Mouse (Mus musculus): ENCODE results near the gene Mrps24. TPM values are rescaled to one million over a fixed set of nuclear protein-coding genes. Genes with fewer than 3 reads are reported as not detected.

Mrps24 gene
- polyA plus RNA-seq, 1 experiment from 2014 or later: 181 TPM

GRCm38 (mm10) chr11:5701821-5702220 is 13.7 kb downstream of the Mrps24 start:
- no peak overlapping the region for H3K27ac ChIP-seq (ENCODE audit: low read length)

GRCm38 (mm10) chr11:5701300-5701699 is 14.2 kb downstream of the Mrps24 start:
- 66% methylated on average over 2 of the region's 2 CpGs for WGBS
- Histone ChIP-seq H3K4me1 (ENCODE audit: control insufficient read depth, insufficient read depth, low read length) (peaks cover 8% of the 10 kb centered on the region), H3K27ac (ENCODE audit: low read length) (no peak overlapping the region), H3K9ac (ENCODE audit: low read depth, low read length) (no peak overlapping the region), H3K27me3 (ENCODE audit: control insufficient read depth, insufficient read depth, low read depth, low read length) (no peaks in the 10 kb centered on the region), H3K36me3 (ENCODE audit: control insufficient read depth, insufficient read depth, low read length) (0 out of 2 replicates have a peak, but pooled peaks cover 8% of the 10 kb centered on the region), H3K4me3 (ENCODE audit: low read depth, low read length) (no peak overlapping the region), H3K9me3 (replicated peaks; ENCODE audit: control insufficient read depth, low read length, poor library complexity, severe bottlenecking) (no peaks in the 10 kb centered on the region), H3K4me2 (ENCODE audit: low read length) (no peak overlapping the region)
- no peak for ATAC-seq

More at GRCm38 (mm10) chr11:5701821-5702220, 13.7 kb downstream of the Mrps24 start:
- Histone ChIP-seq H3K9me3 (replicated peaks; ENCODE audit: control insufficient read depth, low read length, poor library complexity, severe bottlenecking) (no peaks in the 10 kb centered on the region), H3K9ac (ENCODE audit: low read depth, low read length) (no peak overlapping the region), H3K4me2 (ENCODE audit: low read length) (no peak overlapping the region), H3K4me1 (ENCODE audit: control insufficient read depth, insufficient read depth, low read length) (peaks cover 11% of the 10 kb centered on the region), H3K36me3 (ENCODE audit: control insufficient read depth, insufficient read depth, low read length) (0 out of 2 replicates have a peak, but pooled peaks cover 8% of the 10 kb centered on the region), H3K4me3 (ENCODE audit: low read depth, low read length) (no peak overlapping the region), H3K27me3 (ENCODE audit: control insufficient read depth, insufficient read depth, low read depth, low read length) (no peaks in the 10 kb centered on the region)
- no peak for ATAC-seq
- 100% methylated on average over 1 of the region's 1 CpGs for WGBS

GRCm38 (mm10) chr11:5700808-5701207 is 14.7 kb downstream of the Mrps24 start:
- no peak overlapping the region for H3K4me3 ChIP-seq (ENCODE audit: low read depth, low read length)

GRCm38 (mm10) chr11:5691775-5692174 is 23.7 kb downstream of the Mrps24 start:
- 32% methylated on average over 7 of the region's 7 CpGs for WGBS
- 0 out of 2 replicates have a peak, but pooled peaks cover 2% of the 10 kb centered on the region for H3K9me3 ChIP-seq (replicated peaks; ENCODE audit: control insufficient read depth, low read length, poor library complexity, severe bottlenecking)

More at GRCm38 (mm10) chr11:5700808-5701207, 14.7 kb downstream of the Mrps24 start:
- 0 out of 2 replicates have a peak, but pooled peaks cover 8% of the 10 kb centered on the region for H3K36me3 ChIP-seq (ENCODE audit: control insufficient read depth, insufficient read depth, low read length)
- peaks cover 3% of the 10 kb centered on the region for H3K4me1 ChIP-seq (ENCODE audit: control insufficient read depth, insufficient read depth, low read length)
- no peak overlapping the region for H3K4me2 ChIP-seq (ENCODE audit: low read length)
- no peak overlapping the region for H3K9ac ChIP-seq (ENCODE audit: low read depth, low read length)
- H3K27ac ChIP-seq (ENCODE audit: low read length): no peak overlapping the region
- 94% methylated on average over 7 of the region's 7 CpGs for WGBS
- no peaks in the 10 kb centered on the region for H3K27me3 ChIP-seq (ENCODE audit: control insufficient read depth, insufficient read depth, low read depth, low read length)
- ATAC-seq: no peak
- no peaks in the 10 kb centered on the region for H3K9me3 ChIP-seq (replicated peaks; ENCODE audit: control insufficient read depth, low read length, poor library complexity, severe bottlenecking)

GRCm38 (mm10) chr11:5684283-5684682 is 31.2 kb downstream of the Mrps24 start:
- Histone ChIP-seq H3K9me3 (replicated peaks; ENCODE audit: control insufficient read depth, low read length, poor library complexity, severe bottlenecking) (no peaks in the 10 kb centered on the region), H3K27ac (ENCODE audit: low read length) (no peak overlapping the region), H3K36me3 (ENCODE audit: control insufficient read depth, insufficient read depth, low read length) (no peaks in the 10 kb centered on the region), H3K27me3 (ENCODE audit: control insufficient read depth, insufficient read depth, low read depth, low read length) (no peaks in the 10 kb centered on the region), H3K4me3 (ENCODE audit: low read depth, low read length) (no peak overlapping the region), H3K9ac (ENCODE audit: low read depth, low read length) (no peak overlapping the region), H3K4me1 (ENCODE audit: control insufficient read depth, insufficient read depth, low read length) (no peaks in the 10 kb centered on the region), H3K4me2 (ENCODE audit: low read length) (no peak overlapping the region)
- no peak for ATAC-seq
- 34% methylated on average over 7 of the region's 7 CpGs for WGBS

More at GRCm38 (mm10) chr11:5691775-5692174, 23.7 kb downstream of the Mrps24 start:
- no peak for ATAC-seq
- no peak overlapping the region for H3K4me2 ChIP-seq (ENCODE audit: low read length)
- H3K9ac ChIP-seq (ENCODE audit: low read depth, low read length): no peak overlapping the region
- no peaks in the 10 kb centered on the region for H3K4me1 ChIP-seq (ENCODE audit: control insufficient read depth, insufficient read depth, low read length)
- H3K27me3 ChIP-seq (ENCODE audit: control insufficient read depth, insufficient read depth, low read depth, low read length): no peaks in the 10 kb centered on the region
- no peak overlapping the region for H3K4me3 ChIP-seq (ENCODE audit: low read depth, low read length)
- H3K27ac ChIP-seq (ENCODE audit: low read length): no peak overlapping the region
- H3K36me3 ChIP-seq (ENCODE audit: control insufficient read depth, insufficient read depth, low read length): no peaks in the 10 kb centered on the region

GRCm38 (mm10) chr11:5682541-5682940 is 32.9 kb downstream of the Mrps24 start:
- Histone ChIP-seq H3K36me3 (ENCODE audit: control insufficient read depth, insufficient read depth, low read length) (no peaks in the 10 kb centered on the region), H3K4me2 (ENCODE audit: low read length) (no peak overlapping the region), H3K27me3 (ENCODE audit: control insufficient read depth, insufficient read depth, low read depth, low read length) (no peaks in the 10 kb centered on the region), H3K4me1 (ENCODE audit: control insufficient read depth, insufficient read depth, low read length) (no peaks in the 10 kb centered on the region), H3K4me3 (ENCODE audit: low read depth, low read length) (no peak overlapping the region), H3K27ac (ENCODE audit: low read length) (no peak overlapping the region), H3K9ac (ENCODE audit: low read depth, low read length) (no peak overlapping the region), H3K9me3 (replicated peaks; ENCODE audit: control insufficient read depth, low read length, poor library complexity, severe bottlenecking) (no peaks in the 10 kb centered on the region)
- no peak for ATAC-seq
- WGBS: 77% methylated on average over 6 of the region's 6 CpGs

Other genes with a start within 250 kb of the Mrps24 start
- 145 and 156 TPM in 2 replicates for gene Xbp1, start 195.0 kb downstream of the Mrps24 start, polyA plus RNA-seq (2015; fragmentation: Nextera tagmentation; extraction: Ambion mirVana)
- 9.9 and 10.6 TPM in 2 replicates for gene Ccdc117, start 173.5 kb downstream of the Mrps24 start, polyA plus RNA-seq (2015; fragmentation: Nextera tagmentation; extraction: Ambion mirVana)
- not detected in 2 replicates for gene Ankrd36, start 146.0 kb downstream of the Mrps24 start, polyA plus RNA-seq (2015; fragmentation: Nextera tagmentation; extraction: Ambion mirVana)
- 33.6 and 34.4 TPM in 2 replicates for gene Urgcp, start 46.7 kb upstream of the Mrps24 start, polyA plus RNA-seq (2015; fragmentation: Nextera tagmentation; extraction: Ambion mirVana)
- 152 and 156 TPM in 2 replicates for gene Dbnl, start 72.8 kb upstream of the Mrps24 start, polyA plus RNA-seq (2015; fragmentation: Nextera tagmentation; extraction: Ambion mirVana)
- gene Pgam2, start 88.1 kb upstream of the Mrps24 start, polyA plus RNA-seq (2015; fragmentation: Nextera tagmentation; extraction: Ambion mirVana): 2.4 and 3.1 TPM in 2 replicates
- gene Polm, start 122.3 kb upstream of the Mrps24 start, polyA plus RNA-seq (2015; fragmentation: Nextera tagmentation; extraction: Ambion mirVana): 8.1 and 8.2 TPM in 2 replicates
- 15.6 and 16.4 TPM in 2 replicates for gene Aebp1, start 146.3 kb upstream of the Mrps24 start, polyA plus RNA-seq (2015; fragmentation: Nextera tagmentation; extraction: Ambion mirVana)
- 54.0 and 57.4 TPM in 2 replicates for gene Pold2, start 162.6 kb upstream of the Mrps24 start, polyA plus RNA-seq (2015; fragmentation: Nextera tagmentation; extraction: Ambion mirVana)
- not detected in 2 replicates for gene Myl7, start 183.1 kb upstream of the Mrps24 start, polyA plus RNA-seq (2015; fragmentation: Nextera tagmentation; extraction: Ambion mirVana)
- gene Gck, start 234.4 kb upstream of the Mrps24 start, polyA plus RNA-seq (2015; fragmentation: Nextera tagmentation; extraction: Ambion mirVana): 10.5 and 11.8 TPM in 2 replicates
- gene Ykt6, start 240.0 kb upstream of the Mrps24 start, polyA plus RNA-seq (2015; fragmentation: Nextera tagmentation; extraction: Ambion mirVana): 108 TPM in 2 replicates